In genomic region chr10:81138131-81138782, GRCm38 (mm10) we compare ENCODE assay signal across 8 mouse cellular contexts. TPM values are rescaled to one million over a fixed set of nuclear protein-coding genes. Genes with fewer than 3 reads are reported as not detected.
DNase-seq lines count a peak whose midpoint lies in the region; ATAC-seq lines count a peak whose summit lies in the region.

No protein-coding gene starts in this region.

- intact Hi-C loops in gastrocnemius, postnatal 14 days (cut with DNase I; ENCODE audit: low total_unique reads): no loop called here

- no peaks in the 10 kb centered on the region for H3K9me3 ChIP-seq in kidney, embryonic 14.5 days (ENCODE audit: control insufficient read depth, low read length)
- no peaks in the 10 kb centered on the region for H3K9me3 ChIP-seq in stomach, embryonic 14.5 days (ENCODE audit: control insufficient read depth, low read depth, low read length)

- peaks cover 49% of the 10 kb centered on the region for H3K4me1 ChIP-seq in kidney, embryonic 14.5 days (ENCODE audit: control insufficient read depth, insufficient read depth, low read length)
- H3K4me1 ChIP-seq in stomach, embryonic 14.5 days (ENCODE audit: control insufficient read depth, insufficient read depth, low read length): peaks cover 49% of the 10 kb centered on the region

- DNase-seq in thymus, adult 18-20 months: peak; percentile 62 to 74
- no peak for DNase-seq in thymus, postnatal 4 days
- peak; percentile 32 for DNase-seq in c-Kit-negative CD71-positive TER-119-positive erythroid progenitor cells, embryonic 14.5 days (ENCODE audit: low read depth, low spot score)
- DNase-seq in gastrocnemius, postnatal 14 days: peak; percentile 70
- peak; percentile 48 for DNase-seq in lung, postnatal 36 days
- DNase-seq in spleen, adult 12 weeks (ENCODE audit: low spot score): no peak

- no peak for ATAC-seq in kidney, embryonic 14.5 days (ENCODE audit: low FRiP score, low TSS enrichment)
- no peak for ATAC-seq in stomach, embryonic 14.5 days (ENCODE audit: insufficient number of reproducible peaks, insufficient read depth, low FRiP score, low read depth)

- H3K27me3 ChIP-seq in kidney, embryonic 14.5 days (ENCODE audit: control insufficient read depth, insufficient read depth, low read length): peaks cover 3% of the 10 kb centered on the region; the same call in 1 of the 2 replicates
- H3K27me3 ChIP-seq in stomach, embryonic 14.5 days (ENCODE audit: control insufficient read depth, insufficient read depth, low read length): peaks cover 4% of the 10 kb centered on the region; the same call in 1 of the 2 replicates

- peak overlapping the region; percentile 89 for H3K4me2 ChIP-seq in kidney, embryonic 14.5 days (replicated peaks; ENCODE audit: low read depth, low read length)
- peak overlapping the region; percentile 93 for H3K4me2 ChIP-seq in stomach, embryonic 14.5 days (replicated peaks; ENCODE audit: low read depth, low read length)

- 1% methylated on average over 18 of the region's 24 CpGs for WGBS in kidney, embryonic 14.5 days
- 0% methylated on average over 19 of the region's 24 CpGs for WGBS in stomach, embryonic 14.5 days

- peaks cover 2% of the 10 kb centered on the region for H3K36me3 ChIP-seq in kidney, embryonic 14.5 days (ENCODE audit: control insufficient read depth, insufficient read depth, low read length)
- H3K36me3 ChIP-seq in stomach, embryonic 14.5 days (ENCODE audit: control insufficient read depth, insufficient read depth, low read length): no peaks in the 10 kb centered on the region; the same call in 1 of the 2 replicates

- H3K9ac ChIP-seq in kidney, embryonic 14.5 days (ENCODE audit: low read depth, low read length): peak overlapping the region; percentile 78
- peak overlapping the region; percentile 90 for H3K9ac ChIP-seq in stomach, embryonic 14.5 days (replicated peaks; ENCODE audit: low read depth, low read length)

- peak overlapping the region; percentile 88 for H3K27ac ChIP-seq in kidney, embryonic 14.5 days (ENCODE audit: low read depth, low read length)
- H3K27ac ChIP-seq in stomach, embryonic 14.5 days (ENCODE audit: low read length): peak overlapping the region; percentile 89

- H3K4me3 ChIP-seq in kidney, embryonic 14.5 days (ENCODE audit: low read length): peak overlapping the region; percentile 90
- peak overlapping the region; percentile 94 for H3K4me3 ChIP-seq in stomach, embryonic 14.5 days (ENCODE audit: low read depth, low read length)

RNA-seq across cellular contexts. Expression of gene Zbtb7a, which starts 3.2 kb away (rescaled TPM):
- 10 to 100 TPM; 28.2 to 30.1 TPM for total RNA-seq in gastrocnemius, postnatal 14 days (2021)
- 16.1 and 18.1 TPM in 2 replicates for polyA plus RNA-seq in kidney, embryonic 14.5 days (2014; fragmentation: Nextera tagmentation; extraction: Ambion mirVana)
- 25.5 and 27.4 TPM in 2 replicates for polyA plus RNA-seq in stomach, embryonic 14.5 days (2014; fragmentation: Nextera tagmentation; extraction: Ambion mirVana)

RNA-seq across cellular contexts. Expression of gene Pias4, which starts 29.5 kb away (rescaled TPM):
- 10 to 100 TPM; 12.3 to 12.8 TPM for total RNA-seq in gastrocnemius, postnatal 14 days (2021)
- polyA plus RNA-seq in kidney, embryonic 14.5 days (2014; fragmentation: Nextera tagmentation; extraction: Ambion mirVana): 45.3 and 48.4 TPM in 2 replicates
- polyA plus RNA-seq in stomach, embryonic 14.5 days (2014; fragmentation: Nextera tagmentation; extraction: Ambion mirVana): 32.7 and 40.9 TPM in 2 replicates

RNA-seq across cellular contexts. Expression of gene Map2k2, which starts 32.5 kb away (rescaled TPM):
- total RNA-seq in gastrocnemius, postnatal 14 days (2021): 100 to 1,000 TPM; 163 to 171 TPM
- polyA plus RNA-seq in kidney, embryonic 14.5 days (2014; fragmentation: Nextera tagmentation; extraction: Ambion mirVana): 187 and 208 TPM in 2 replicates
- polyA plus RNA-seq in stomach, embryonic 14.5 days (2014; fragmentation: Nextera tagmentation; extraction: Ambion mirVana): 164 and 167 TPM in 2 replicates

RNA-seq across cellular contexts. Expression of gene Eef2, which starts 38.2 kb away (rescaled TPM):
- total RNA-seq in gastrocnemius, postnatal 14 days (2021): 100 to 1,000 TPM; 892 to 898 TPM
- polyA plus RNA-seq in kidney, embryonic 14.5 days (2014; fragmentation: Nextera tagmentation; extraction: Ambion mirVana): 465 and 473 TPM in 2 replicates
- 416 and 434 TPM in 2 replicates for polyA plus RNA-seq in stomach, embryonic 14.5 days (2014; fragmentation: Nextera tagmentation; extraction: Ambion mirVana)

RNA-seq across cellular contexts. Expression of gene Creb3l3, which starts 39.6 kb away (rescaled TPM):
- total RNA-seq in gastrocnemius, postnatal 14 days (2021): 1 to 10 TPM in 1 of 2 experiments, under 1 TPM in 1; 0.53 to 1.1 TPM
- 0.11 and 0.24 TPM in 2 replicates for polyA plus RNA-seq in kidney, embryonic 14.5 days (2014; fragmentation: Nextera tagmentation; extraction: Ambion mirVana)
- 0.22 and 0.56 TPM in 2 replicates for polyA plus RNA-seq in stomach, embryonic 14.5 days (2014; fragmentation: Nextera tagmentation; extraction: Ambion mirVana)

Comparison
In these comparisons a context has a peak if more than half of its experiments do, and no peak if none do; other contexts are left out.
1. DNase-seq: peak in thymus, adult 18-20 months (2 of 2), c-Kit-negative CD71-positive TER-119-positive erythroid progenitor cells, embryonic 14.5 days (single experiment), gastrocnemius, postnatal 14 days (single experiment) and lung, postnatal 36 days (single experiment); none in thymus, postnatal 4 days (single experiment) and spleen, adult 12 weeks (single experiment).